Mouse (Mus musculus) midbrain, embryonic 16.5 days (tissue): ENCODE results near the gene Ccdc42. TPM values are rescaled to one million over a fixed set of nuclear protein-coding genes. Genes with fewer than 3 reads are reported as not detected.

Experiments used
- ATAC-seq: fragments of 200-750 bp; cut with Nextera tagmentation; 2 replicates; pipeline ENCODE4 v1.8.0; 2017; ENCODE audit warnings: moderate TSS enrichment
- H3K27ac ChIP-seq: fragments of 300-500 bp; sonication (generic); 2 replicates; pipeline ENCODE4 v1.5.1; 2014; ENCODE audit warnings: mild to moderate bottlenecking, low read length, mixed read lengths
- H3K27me3 ChIP-seq: fragments of 300-500 bp; sonication (generic); 2 replicates; pipeline ENCODE4 v1.6.1; 2014; ENCODE audit warnings: low read depth, low read length, mixed read lengths; ENCODE audit not compliant: control insufficient read depth, insufficient read depth
- H3K36me3 ChIP-seq: fragments of 300-500 bp; sonication (generic); 2 replicates; pipeline ENCODE4 v1.6.1; 2014; ENCODE audit warnings: mild to moderate bottlenecking, low read length, moderate library complexity, mixed read lengths; ENCODE audit not compliant: control insufficient read depth, insufficient read depth
- H3K4me1 ChIP-seq: fragments of 300-500 bp; sonication (generic); 2 replicates; pipeline ENCODE4 v1.6.1; 2014; ENCODE audit warnings: mild to moderate bottlenecking, low read length, mixed read lengths; ENCODE audit not compliant: control insufficient read depth, insufficient read depth
- H3K4me2 ChIP-seq: fragments of 300-500 bp; sonication (generic); 2 replicates; pipeline ENCODE4 v1.6.1; 2014; ENCODE audit warnings: mild to moderate bottlenecking, low read length, mixed read lengths
- H3K4me3 ChIP-seq: fragments of 300-500 bp; sonication (generic); 2 replicates; pipeline ENCODE4 v1.5.1; 2014; ENCODE audit warnings: low read depth, mild to moderate bottlenecking, low read length, moderate library complexity, mixed read lengths
- H3K9ac ChIP-seq: fragments of 300-500 bp; sonication (generic); 2 replicates; pipeline ENCODE4 v1.6.1; 2014; ENCODE audit warnings: low read depth, low read length, mixed read lengths
- H3K9me3 ChIP-seq: fragments of 300-500 bp; sonication (generic); replicated peaks from 2 replicates; pipeline ENCODE4 v1.6.1; 2014; ENCODE audit warnings: mild to moderate bottlenecking, low read length, mixed read lengths; ENCODE audit not compliant: control insufficient read depth, poor library complexity, severe bottlenecking
- WGBS: fragments of 180-500 bp; shearing (Covaris S2); extraction: QIAGEN DNeasy Blood & Tissue Kit; methylation state at CpG from one replicate; pipeline ENCODE4 v1.1.7; 2014; 5-methylcytosine and 5-hydroxymethylcytosine counted together
- polyA plus RNA-seq: library from polyadenylated mRNA; unstranded; fragments of >200 nt; fragmentation: Nextera tagmentation; extraction: Ambion mirVana; gene quantifications from 2 replicates; pipeline ENCODE4 v1.2.1, GENCODE M21; 2015

Gene Ccdc42
- polyA plus RNA-seq, 1 experiment from 2014 or later: 0.18 TPM

DNA sequence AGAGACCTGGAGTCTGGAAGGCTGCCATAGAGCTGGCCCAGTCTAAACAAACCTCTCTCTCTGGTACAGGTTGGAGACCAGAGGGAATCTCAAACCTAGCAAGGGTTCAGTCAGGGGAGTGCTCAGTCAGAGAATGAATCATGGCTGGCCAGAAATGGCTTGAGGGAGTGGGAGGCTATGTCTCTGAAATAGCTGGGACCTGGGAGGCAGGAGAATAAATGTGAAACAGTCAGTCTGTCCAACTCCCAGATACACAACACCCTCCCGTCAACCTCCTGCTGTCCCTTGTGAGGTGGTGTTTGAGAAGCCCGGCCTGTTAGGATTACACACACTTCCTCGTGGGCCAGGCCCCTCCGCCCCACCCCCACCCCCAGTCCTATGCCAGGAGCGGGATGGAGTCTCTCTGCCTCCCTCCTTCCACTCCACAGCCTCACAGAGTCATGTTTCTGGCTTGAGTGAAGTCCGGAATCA lies 13.8 kb downstream of the Ccdc42 start:
- Histone ChIP-seq H3K27me3 (no peaks in the 10 kb centered on the region), H3K4me3 (no peak overlapping the region), H3K4me1 (peaks cover 5% of the 10 kb centered on the region; the same call in 1 of the 2 replicates), H3K9me3 (no peaks in the 10 kb centered on the region), H3K4me2 (no peak overlapping the region), H3K27ac (no peak overlapping the region), H3K36me3 (no peaks in the 10 kb centered on the region), H3K9ac (no peak overlapping the region)
- no peak for ATAC-seq
- WGBS: 38% methylated on average over 6 of the region's 6 CpGs

DNA sequence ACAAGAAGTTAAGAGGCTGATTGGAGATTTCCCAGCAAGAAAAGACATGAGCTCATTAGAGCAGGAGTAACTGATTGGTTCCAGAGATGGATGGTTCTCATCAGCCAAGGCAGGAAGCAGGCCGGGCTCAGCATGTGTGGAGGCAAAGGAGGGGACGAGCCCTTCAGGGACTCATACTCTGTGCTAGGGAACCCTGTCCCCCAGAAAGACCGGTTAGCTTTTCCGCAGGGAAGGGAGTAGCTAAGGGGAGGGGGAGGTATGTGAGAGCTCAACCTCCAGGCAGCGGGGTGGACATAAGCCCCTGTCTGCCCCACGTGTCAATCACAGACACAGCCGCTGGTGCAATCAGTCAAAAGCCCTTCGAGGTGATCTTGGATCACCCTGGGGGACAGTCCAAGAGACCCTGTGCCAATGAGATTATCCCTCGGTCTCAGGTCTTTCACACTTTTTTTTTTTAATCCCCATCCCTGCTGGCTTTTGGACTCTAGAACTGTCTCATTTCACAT lies 14.7 kb downstream of the Ccdc42 start:
- H3K4me2 ChIP-seq: no peak overlapping the region
- ATAC-seq: no peak
- no peaks in the 10 kb centered on the region for H3K27me3 ChIP-seq
- H3K9me3 ChIP-seq: no peaks in the 10 kb centered on the region
- H3K4me3 ChIP-seq: no peak overlapping the region
- no peak overlapping the region for H3K27ac ChIP-seq
- H3K36me3 ChIP-seq: no peaks in the 10 kb centered on the region
- peaks cover 5% of the 10 kb centered on the region; the same call in 1 of the 2 replicates for H3K4me1 ChIP-seq
- no peak overlapping the region for H3K9ac ChIP-seq
- WGBS: 6% methylated on average over 9 of the region's 9 CpGs

DNA sequence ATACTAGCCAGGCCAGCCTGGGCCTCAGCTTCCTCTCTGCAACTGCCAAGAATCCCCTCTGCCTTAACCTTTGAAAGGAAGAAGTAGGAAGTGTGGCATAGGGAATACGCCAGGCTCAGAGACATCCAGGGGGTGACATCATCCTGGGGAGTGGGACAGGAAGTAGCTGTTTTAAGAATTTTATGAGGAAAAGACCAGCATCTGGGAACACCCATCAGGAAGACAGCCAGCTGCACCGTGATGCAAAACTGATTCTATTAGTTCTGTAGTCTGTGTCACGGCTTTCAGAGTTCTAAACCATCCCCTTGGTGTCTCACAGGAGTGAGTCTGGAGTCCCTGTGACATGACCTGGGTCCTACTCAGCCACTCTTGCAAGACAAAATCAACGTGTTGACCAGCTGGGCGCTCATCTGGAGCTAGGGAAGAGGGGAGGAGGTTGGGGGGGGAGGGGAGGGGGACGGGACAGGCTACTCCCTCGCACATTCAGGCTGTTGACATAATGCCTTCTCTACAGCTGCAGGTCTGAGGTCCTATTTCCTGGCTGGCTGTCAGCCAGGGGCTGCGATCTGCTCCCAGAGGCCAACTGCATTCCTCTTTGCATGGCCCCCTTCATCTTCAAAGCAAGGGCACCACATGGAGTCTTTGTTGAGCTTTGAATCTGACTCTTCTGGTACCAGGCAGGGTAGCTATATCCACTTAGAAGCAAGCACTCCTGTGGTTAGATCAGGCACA lies 15.5 kb downstream of the Ccdc42 start:
- H3K9me3 ChIP-seq: no peaks in the 10 kb centered on the region
- ATAC-seq: no peak
- WGBS: 14% methylated on average over 8 of the region's 8 CpGs
- H3K27ac ChIP-seq: no peak overlapping the region
- no peak overlapping the region for H3K9ac ChIP-seq
- H3K27me3 ChIP-seq: no peaks in the 10 kb centered on the region
- H3K4me3 ChIP-seq: no peak overlapping the region
- H3K36me3 ChIP-seq: no peaks in the 10 kb centered on the region
- no peak overlapping the region for H3K4me2 ChIP-seq
- peaks cover 5% of the 10 kb centered on the region; the same call in 1 of the 2 replicates for H3K4me1 ChIP-seq

- WGBS: 80% methylated on average over 2 of the region's 2 CpGs
- Histone ChIP-seq H3K36me3 (no peaks in the 10 kb centered on the region), H3K27me3 (no peaks in the 10 kb centered on the region), H3K9ac (no peak overlapping the region), H3K27ac (no peak overlapping the region), H3K4me1 (peaks cover 1% of the 10 kb centered on the region; the same call in 1 of the 2 replicates), H3K9me3 (no peaks in the 10 kb centered on the region), H3K4me2 (no peak overlapping the region), H3K4me3 (no peak overlapping the region)
- no peak for ATAC-seq
Observed at GRCm38 (mm10) chr11:68607046-68607445, 20.2 kb downstream of the Ccdc42 start.

- H3K9me3 ChIP-seq: no peaks in the 10 kb centered on the region
- ATAC-seq: no peak
- H3K36me3 ChIP-seq: no peaks in the 10 kb centered on the region
- no peak overlapping the region for H3K9ac ChIP-seq
- H3K4me3 ChIP-seq: no peak overlapping the region
- WGBS: 61% methylated on average over 9 of the region's 9 CpGs
- H3K4me2 ChIP-seq: no peak overlapping the region
- no peaks in the 10 kb centered on the region for H3K27me3 ChIP-seq
- no peaks in the 10 kb centered on the region for H3K4me1 ChIP-seq
- no peak overlapping the region for H3K27ac ChIP-seq
Observed at GRCm38 (mm10) chr11:68609910-68610566, 23.2 kb downstream of the Ccdc42 start.

- no peaks in the 10 kb centered on the region for H3K27me3 ChIP-seq
- H3K36me3 ChIP-seq: no peaks in the 10 kb centered on the region
- H3K9ac ChIP-seq: no peak overlapping the region
- 86% methylated on average over 8 of the region's 8 CpGs for WGBS
- H3K9me3 ChIP-seq: no peaks in the 10 kb centered on the region
- no peak overlapping the region for H3K27ac ChIP-seq
- no peak overlapping the region for H3K4me2 ChIP-seq
- H3K4me1 ChIP-seq: no peaks in the 10 kb centered on the region
- no peak for ATAC-seq
- no peak overlapping the region for H3K4me3 ChIP-seq
Observed at GRCm38 (mm10) chr11:68610567-68610947, 23.7 kb downstream of the Ccdc42 start.

DNA sequence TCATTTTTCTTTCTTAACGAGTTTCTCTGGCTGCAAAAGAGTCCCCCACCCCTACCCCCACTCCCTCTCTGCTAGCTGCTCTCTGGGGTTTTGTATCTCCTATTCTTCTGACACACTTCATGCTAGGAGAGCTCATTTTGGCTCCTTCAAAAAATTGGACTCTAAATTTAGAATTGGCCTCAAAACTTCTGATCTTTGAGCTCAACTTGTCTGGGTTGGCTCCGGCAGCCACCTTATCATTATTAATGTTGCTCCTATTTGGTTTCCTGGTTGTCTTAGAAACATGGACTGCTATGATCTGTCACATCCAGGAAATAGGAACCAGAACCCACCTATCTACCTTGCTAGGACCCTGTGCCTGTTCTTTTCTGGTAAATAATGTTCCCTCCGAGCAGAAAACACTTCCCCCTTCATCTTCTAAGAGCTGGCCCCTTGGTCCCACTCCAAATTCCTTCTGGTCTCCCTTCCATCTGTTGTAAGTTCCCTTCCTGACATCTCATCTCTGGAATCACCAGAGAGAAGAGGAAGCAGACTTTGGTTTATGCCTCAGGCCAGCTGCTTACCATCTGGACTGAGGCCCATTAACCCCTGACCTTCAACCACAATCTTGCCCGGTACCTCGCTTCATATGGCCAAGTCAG lies 26.4 kb downstream of the Ccdc42 start:
- Histone ChIP-seq H3K4me3 (no peak overlapping the region), H3K4me1 (no peaks in the 10 kb centered on the region), H3K27me3 (no peaks in the 10 kb centered on the region), H3K36me3 (no peaks in the 10 kb centered on the region), H3K9me3 (no peaks in the 10 kb centered on the region), H3K27ac (no peak overlapping the region), H3K9ac (no peak overlapping the region), H3K4me2 (no peak overlapping the region)
- no peak for ATAC-seq
- WGBS: 69% methylated on average over 5 of the region's 5 CpGs

- WGBS: 82% methylated on average over 9 of the region's 9 CpGs
- peak overlapping the region; percentile 61 for H3K4me2 ChIP-seq
Observed at GRCm38 (mm10) chr11:68622751-68623150, 35.9 kb downstream of the Ccdc42 start.

More at GRCm38 (mm10) chr11:68622751-68623150, 35.9 kb downstream of the Ccdc42 start:
- no peaks in the 10 kb centered on the region for H3K36me3 ChIP-seq
- H3K9me3 ChIP-seq: no peaks in the 10 kb centered on the region
- no peaks in the 10 kb centered on the region for H3K27me3 ChIP-seq
- H3K4me1 ChIP-seq: peaks cover 8% of the 10 kb centered on the region
- H3K9ac ChIP-seq: no peak overlapping the region
- no peak for ATAC-seq
- no peak overlapping the region for H3K27ac ChIP-seq
- H3K4me3 ChIP-seq: no peak overlapping the region
